Mouse (Mus musculus) adrenal gland, postnatal 0 days (tissue): Measurements from ENCODE around the gene Tmem87b. TPM values are rescaled to one million over a fixed set of nuclear protein-coding genes. Genes with fewer than 3 reads are reported as not detected.

ENCODE experiments used
- polyA plus RNA-seq: library from polyadenylated mRNA; unstranded; fragments of >200 nt; fragmentation: Nextera tagmentation; extraction: Ambion mirVana; gene quantifications from 2 replicates; pipeline ENCODE4 v1.2.1, GENCODE M21; 2015

Gene Tmem87b
- 28.7 and 45.4 TPM in 2 replicates for polyA plus RNA-seq

DNA sequence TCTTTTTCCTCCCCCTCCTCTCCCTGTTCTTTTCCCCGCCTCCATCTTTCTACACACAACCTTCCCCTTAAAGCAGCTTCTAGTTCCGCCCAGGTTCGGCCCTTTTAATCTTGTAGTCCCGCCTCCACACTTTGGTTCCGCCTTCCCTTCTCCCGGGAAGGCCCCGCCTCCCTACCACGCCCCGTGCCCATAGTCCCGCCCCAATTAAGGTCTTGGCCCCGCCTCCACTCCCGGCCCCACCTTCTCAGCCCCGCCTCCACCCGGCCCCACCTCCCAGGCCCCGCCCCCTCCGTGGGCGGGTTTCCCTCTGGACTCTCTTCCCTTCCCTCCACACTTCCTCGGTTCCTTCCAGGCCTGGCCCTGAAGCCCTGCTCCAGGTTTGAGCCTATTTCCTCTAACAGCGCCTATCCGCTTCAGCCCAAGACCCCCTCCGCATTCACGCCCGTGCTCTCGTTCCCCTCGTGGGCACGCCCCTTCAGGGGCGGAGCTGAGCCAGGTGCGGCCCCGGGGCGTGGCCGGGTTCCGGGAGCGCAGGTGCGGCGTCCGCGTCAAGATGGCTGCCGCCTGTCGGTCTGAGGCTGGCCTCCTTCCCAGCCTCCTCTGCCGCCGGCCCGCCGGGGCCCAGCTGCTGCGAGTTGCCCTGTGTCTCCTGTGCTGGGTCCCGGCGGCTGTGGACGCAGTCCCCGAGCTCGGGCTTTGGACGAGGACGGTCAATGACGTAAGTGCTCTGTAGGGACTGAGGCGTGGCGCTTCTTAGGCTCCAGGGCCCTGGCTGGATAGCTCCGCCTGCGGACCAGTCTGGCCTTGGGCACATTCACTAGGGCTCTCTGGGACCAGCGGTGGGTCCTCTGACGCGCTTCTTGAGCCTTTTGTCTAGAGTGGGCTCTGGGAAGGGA is at the start of gene Tmem87b:
TSS of gene Tmem87b (plus strand) at position 333 of the 896 bp plus-strand sequence.

DNA sequence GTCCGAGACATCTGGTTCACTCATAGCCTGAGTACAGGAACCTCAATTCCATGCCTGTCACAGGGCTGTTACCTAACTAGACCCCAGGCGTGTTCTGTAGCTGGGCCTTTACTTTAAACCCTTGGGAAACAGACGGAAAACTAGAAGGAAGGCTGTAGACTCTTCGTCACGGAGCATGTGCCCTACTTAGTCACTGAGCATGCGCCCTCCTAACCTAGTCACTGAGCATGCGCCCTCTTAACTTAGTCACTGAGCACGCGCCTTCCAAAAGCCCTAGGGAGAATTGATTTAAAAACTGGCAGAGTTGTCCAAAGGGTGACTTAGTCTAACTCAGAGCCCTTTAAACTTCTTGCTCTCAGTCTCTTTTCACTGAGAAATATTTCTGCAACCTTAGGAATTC is 44.7 kb downstream of the Tmem87b start, which contains the start of gene Fbln7:
TSS of gene Fbln7 (plus strand) at position 346 of the 400 bp plus-strand sequence.

Other genes with a start within 250 kb of the Tmem87b start
- not detected in 2 replicates for gene Spdye4c, start 226.9 kb upstream of the Tmem87b start, polyA plus RNA-seq
- 16.2 and 21.8 TPM in 2 replicates for gene Anapc1, start 130.7 kb upstream of the Tmem87b start, polyA plus RNA-seq
- gene Mertk, start 119.2 kb upstream of the Tmem87b start, polyA plus RNA-seq, result 3.5 and 4.9 TPM in 2 replicates
- 3.1 and 4.0 TPM in 2 replicates for gene Fbln7, start 44.9 kb downstream of the Tmem87b start, polyA plus RNA-seq
- gene Zc3h8, start 126.0 kb downstream of the Tmem87b start, polyA plus RNA-seq, result 1.7 and 4.2 TPM in 2 replicates
- gene Zc3h6, start 149.3 kb downstream of the Tmem87b start, polyA plus RNA-seq, result 4.9 and 5.2 TPM in 2 replicates
- gene Gm10762, start 149.6 kb downstream of the Tmem87b start, polyA plus RNA-seq, result 17.2 and 20.4 TPM in 2 replicates
- 0.35 TPM in 1 of 2 replicates, not detected in the other for gene Vinac1, start 230.1 kb downstream of the Tmem87b start, polyA plus RNA-seq
- gene Ttl, start 247.8 kb downstream of the Tmem87b start, polyA plus RNA-seq, result 7.7 and 9.0 TPM in 2 replicates